Mouse (Mus musculus): ENCODE measurements around the gene Leng8. TPM values are rescaled to one million over a fixed set of nuclear protein-coding genes. Genes with fewer than 3 reads are reported as not detected.

Gene Leng8
- polyA plus RNA-seq, 1 experiment from 2014 or later = 62.2 TPM

DNA sequence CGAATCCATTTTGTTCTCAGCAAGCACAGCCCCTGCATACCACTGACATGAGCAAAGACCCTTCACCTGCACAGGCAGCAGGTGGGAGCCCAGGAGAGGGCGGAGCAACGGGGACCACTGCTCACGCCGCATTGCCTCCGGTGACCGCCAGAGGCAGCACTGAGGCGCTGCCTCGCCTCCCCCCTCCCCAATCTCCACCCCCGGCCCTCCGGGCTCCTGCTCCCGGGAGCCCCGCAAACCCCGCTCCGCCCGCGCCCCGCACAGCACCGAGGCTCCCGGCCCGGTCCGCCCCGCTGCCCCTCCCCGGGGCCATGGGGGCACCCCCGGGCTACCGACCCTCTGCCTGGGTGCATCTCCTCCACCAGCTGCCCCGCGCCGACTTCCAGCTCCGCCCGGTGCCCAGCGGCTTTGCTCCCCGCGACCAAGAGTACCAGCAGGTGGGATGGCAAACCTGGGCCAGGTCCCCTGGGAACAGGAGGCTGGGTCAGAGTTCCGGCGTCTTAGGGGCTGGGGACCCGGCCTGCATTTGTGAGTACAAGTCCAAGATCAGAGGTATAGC is 17.4 kb upstream of the Leng8 start, which contains the start of gene Ttyh1:
Gene Ttyh1, plus strand, starts transcription at position 65 of the 559 bp plus-strand sequence.
- peak within 1 kb of the TSS; percentile 42 for H3K4me3 ChIP-seq (replicated peaks)
- no peak within 1 kb of the TSS for H3K27ac ChIP-seq

GRCm38 (mm10) chr7:4119976-4120921 is 16.6 kb upstream of the Leng8 start:
- Histone ChIP-seq H3K4me2 (peak overlapping the region; percentile 68), H3K27me3 (peaks cover 57% of the 10 kb centered on the region), H3K9ac (replicated peaks) (no peak overlapping the region), H3K36me3 (no peaks in the 10 kb centered on the region), H3K4me3 (replicated peaks) (peak overlapping the region; percentile 42; the same call in 1 of the 2 replicates), H3K9me3 (no peaks in the 10 kb centered on the region), H3K27ac (no peak overlapping the region), H3K4me1 (replicated peaks) (peaks cover 14% of the 10 kb centered on the region)
- ATAC-seq (ENCODE audit: insufficient number of reproducible peaks, insufficient read depth, low FRiP score, low TSS enrichment, low read depth) = no peak
- 18% methylated on average over 19 of the region's 19 CpGs for WGBS

More for the DNA sequence above, 17.4 kb upstream of the Leng8 start, which contains the start of gene Ttyh1:
- no peak for ATAC-seq (ENCODE audit: insufficient number of reproducible peaks, insufficient read depth, low FRiP score, low TSS enrichment, low read depth)
- Histone ChIP-seq H3K36me3 (no peaks in the 10 kb centered on the region), H3K4me2 (peak within 1 kb of the TSS; percentile 68), H3K4me1 (replicated peaks) (peaks cover 8% of the 10 kb centered on the region), H3K9ac (replicated peaks) (peak within 1 kb of the TSS; percentile 52), H3K27me3 (peaks cover 57% of the 10 kb centered on the region), H3K9me3 (no peaks in the 10 kb centered on the region)
- 2% methylated on average over 37 of the region's 37 CpGs for WGBS

DNA sequence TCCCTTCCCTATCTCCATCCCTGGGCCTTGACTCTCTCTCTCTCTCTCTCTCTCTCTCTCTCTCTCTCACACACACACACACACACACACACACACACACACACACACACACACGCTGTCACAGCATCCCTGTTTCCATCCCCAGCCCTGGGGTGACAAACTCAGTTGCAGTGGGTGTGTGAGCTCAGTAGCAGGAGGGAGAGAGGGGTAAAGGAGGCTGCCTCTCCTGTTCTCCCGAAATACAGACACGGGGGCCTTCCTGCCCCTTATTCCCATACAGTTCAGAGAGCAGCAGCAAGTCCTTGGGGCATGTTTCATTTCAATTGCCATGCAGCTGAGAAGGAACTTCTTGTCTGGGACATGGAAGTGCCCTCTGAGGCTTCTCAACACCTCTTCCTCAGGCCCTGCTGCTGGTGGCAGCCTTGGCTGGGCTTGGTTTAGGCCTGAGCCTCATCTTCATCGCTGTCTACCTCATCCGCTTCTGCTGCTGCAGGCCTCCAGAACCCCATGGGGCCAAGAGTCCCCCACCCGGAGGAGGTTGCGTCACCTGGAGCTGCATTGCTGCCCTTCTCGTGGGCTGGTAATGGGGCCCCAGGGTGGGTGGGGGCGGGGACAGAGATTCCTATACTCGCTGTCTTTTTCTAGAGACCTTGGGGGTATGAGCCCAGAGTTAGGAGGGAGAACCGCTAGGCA is 14.6 kb upstream of the Leng8 start:
- ATAC-seq (ENCODE audit: insufficient number of reproducible peaks, insufficient read depth, low FRiP score, low TSS enrichment, low read depth) = no peak
- no peak overlapping the region for H3K4me3 ChIP-seq (replicated peaks)
- no peak overlapping the region for H3K9ac ChIP-seq (replicated peaks)
- no peaks in the 10 kb centered on the region for H3K36me3 ChIP-seq
- peaks cover 61% of the 10 kb centered on the region for H3K27me3 ChIP-seq
- no peak overlapping the region for H3K4me2 ChIP-seq
- H3K4me1 ChIP-seq (replicated peaks) = peaks cover 14% of the 10 kb centered on the region
- 63% methylated on average over 11 of the region's 11 CpGs for WGBS
- no peaks in the 10 kb centered on the region for H3K9me3 ChIP-seq
- no peak overlapping the region for H3K27ac ChIP-seq

- no peaks in the 10 kb centered on the region for H3K36me3 ChIP-seq
- no peak overlapping the region for H3K27ac ChIP-seq
- ATAC-seq (ENCODE audit: insufficient number of reproducible peaks, insufficient read depth, low FRiP score, low TSS enrichment, low read depth) = no peak
- peaks cover 14% of the 10 kb centered on the region for H3K4me1 ChIP-seq (replicated peaks)
- H3K9me3 ChIP-seq = no peaks in the 10 kb centered on the region
- no peak overlapping the region for H3K4me2 ChIP-seq
- WGBS = 88% methylated on average over 10 of the region's 10 CpGs
- peaks cover 61% of the 10 kb centered on the region for H3K27me3 ChIP-seq
- no peak overlapping the region for H3K9ac ChIP-seq (replicated peaks)
- H3K4me3 ChIP-seq (replicated peaks) = no peak overlapping the region
These were observed 14.1 kb upstream of the Leng8 start for GRCm38 (mm10) chr7:4122783-4123182.

DNA sequence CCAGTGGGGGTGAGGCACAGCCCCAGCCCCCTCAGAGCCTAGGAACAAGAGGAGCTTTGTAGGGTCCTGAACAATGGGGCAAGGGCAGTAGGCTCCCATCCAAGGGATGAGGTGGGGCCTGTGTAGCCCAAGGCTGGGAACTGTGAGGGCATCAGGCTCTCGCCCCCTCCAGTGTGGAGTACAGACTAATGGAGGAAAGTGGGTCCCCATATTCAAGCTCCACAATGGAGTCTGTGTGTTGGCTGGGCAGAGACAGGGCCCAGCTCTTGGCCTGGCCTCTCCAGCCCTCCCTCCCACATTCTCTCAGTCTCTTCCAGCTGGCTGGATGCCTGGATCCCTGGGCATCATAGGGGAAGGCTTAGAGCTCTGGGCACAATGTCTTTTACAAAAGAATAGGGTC is 13.1 kb upstream of the Leng8 start:
- Histone ChIP-seq H3K36me3 (no peaks in the 10 kb centered on the region), H3K4me3 (replicated peaks) (no peak overlapping the region), H3K9ac (replicated peaks) (no peak overlapping the region), H3K27me3 (peaks cover 54% of the 10 kb centered on the region), H3K9me3 (no peaks in the 10 kb centered on the region), H3K4me1 (replicated peaks) (peaks cover 14% of the 10 kb centered on the region), H3K27ac (no peak overlapping the region), H3K4me2 (no peak overlapping the region)
- 90% methylated on average over 1 of the region's 1 CpGs for WGBS
- ATAC-seq (ENCODE audit: insufficient number of reproducible peaks, insufficient read depth, low FRiP score, low TSS enrichment, low read depth) = peak; percentile 43; the same call in 1 of the 2 replicates

GRCm38 (mm10) chr7:4124315-4124759 is 12.5 kb upstream of the Leng8 start:
- Histone ChIP-seq H3K27ac (no peak overlapping the region), H3K9me3 (no peaks in the 10 kb centered on the region), H3K4me2 (peak overlapping the region; percentile 52), H3K27me3 (peaks cover 48% of the 10 kb centered on the region), H3K4me1 (replicated peaks) (peaks cover 12% of the 10 kb centered on the region), H3K4me3 (replicated peaks) (peak overlapping the region; percentile 22), H3K36me3 (no peaks in the 10 kb centered on the region), H3K9ac (replicated peaks) (no peak overlapping the region)
- ATAC-seq (ENCODE audit: insufficient number of reproducible peaks, insufficient read depth, low FRiP score, low TSS enrichment, low read depth) = no peak; the same call in 1 of the 2 replicates
- under 1% methylated on average over 10 of the region's 10 CpGs for WGBS

DNA sequence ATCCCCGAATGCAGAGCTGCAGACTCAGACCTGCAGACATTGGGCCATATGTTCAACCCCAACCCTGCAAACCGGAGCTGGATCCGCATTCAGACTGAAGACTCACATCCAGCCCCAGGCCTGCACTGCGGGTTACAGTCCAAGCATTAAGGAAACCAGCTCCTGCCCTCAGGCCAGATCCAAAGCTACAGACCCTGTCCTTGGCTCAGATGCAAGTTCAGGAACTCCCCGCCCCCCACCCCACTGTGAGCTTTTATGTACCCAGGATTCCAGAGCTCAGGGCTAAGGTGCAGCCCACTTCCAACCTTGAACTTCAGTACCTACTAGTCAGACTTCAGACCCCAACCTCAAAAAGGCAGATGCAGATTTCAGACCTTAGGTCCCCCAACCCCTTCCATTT is 12.0 kb upstream of the Leng8 start:
- peaks cover 9% of the 10 kb centered on the region for H3K4me1 ChIP-seq (replicated peaks)
- H3K4me3 ChIP-seq (replicated peaks) = no peak overlapping the region
- no peak overlapping the region for H3K9ac ChIP-seq (replicated peaks)
- H3K9me3 ChIP-seq = no peaks in the 10 kb centered on the region
- no peak overlapping the region for H3K27ac ChIP-seq
- WGBS = 16% methylated on average over 5 of the region's 5 CpGs
- H3K27me3 ChIP-seq = peaks cover 43% of the 10 kb centered on the region
- ATAC-seq (ENCODE audit: insufficient number of reproducible peaks, insufficient read depth, low FRiP score, low TSS enrichment, low read depth) = no peak
- no peaks in the 10 kb centered on the region for H3K36me3 ChIP-seq
- peak overlapping the region; percentile 52 for H3K4me2 ChIP-seq

DNA sequence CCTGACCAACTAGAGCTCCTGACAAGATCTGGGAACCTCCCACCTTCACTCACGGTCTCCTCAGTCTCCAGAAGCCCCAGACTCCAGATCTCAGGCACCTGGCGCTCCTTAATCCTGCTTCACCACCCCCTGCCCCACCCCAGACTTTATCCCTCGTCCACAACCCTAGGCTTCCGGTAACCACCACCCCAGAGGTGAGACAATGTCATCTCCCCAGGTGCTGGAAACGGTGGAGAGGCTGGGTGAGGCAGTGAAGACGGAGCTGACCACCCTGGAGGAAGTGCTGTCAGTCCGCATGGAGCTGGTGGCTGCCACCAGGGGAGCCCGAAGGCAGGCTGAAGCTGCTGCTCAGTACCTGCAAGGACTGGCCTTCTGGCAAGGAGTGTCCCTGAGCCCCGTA is 11.5 kb upstream of the Leng8 start:
- peaks cover 9% of the 10 kb centered on the region for H3K4me1 ChIP-seq (replicated peaks)
- H3K9ac ChIP-seq (replicated peaks) = no peak overlapping the region
- H3K9me3 ChIP-seq = no peaks in the 10 kb centered on the region
- 25% methylated on average over 9 of the region's 9 CpGs for WGBS
- no peak for ATAC-seq (ENCODE audit: insufficient number of reproducible peaks, insufficient read depth, low FRiP score, low TSS enrichment, low read depth)
- no peak overlapping the region for H3K4me2 ChIP-seq
- peaks cover 38% of the 10 kb centered on the region for H3K27me3 ChIP-seq
- no peaks in the 10 kb centered on the region for H3K36me3 ChIP-seq
- no peak overlapping the region for H3K27ac ChIP-seq
- no peak overlapping the region for H3K4me3 ChIP-seq (replicated peaks)

- Histone ChIP-seq H3K9ac (replicated peaks) (no peak overlapping the region), H3K9me3 (no peaks in the 10 kb centered on the region), H3K27me3 (peaks cover 20% of the 10 kb centered on the region), H3K27ac (no peak overlapping the region), H3K4me1 (replicated peaks) (peaks cover 14% of the 10 kb centered on the region), H3K4me3 (replicated peaks) (no peak overlapping the region), H3K36me3 (no peaks in the 10 kb centered on the region), H3K4me2 (no peak overlapping the region)
- 87% methylated on average over 11 of the region's 11 CpGs for WGBS
- no peak for ATAC-seq (ENCODE audit: insufficient number of reproducible peaks, insufficient read depth, low FRiP score, low TSS enrichment, low read depth)
These were observed 9.7 kb upstream of the Leng8 start for GRCm38 (mm10) chr7:4126992-4127785.

GRCm38 (mm10) chr7:4127894-4128293 is 8.9 kb upstream of the Leng8 start:
- Histone ChIP-seq H3K27ac (no peak overlapping the region), H3K27me3 (peaks cover 13% of the 10 kb centered on the region), H3K9me3 (no peaks in the 10 kb centered on the region), H3K4me1 (replicated peaks) (peaks cover 14% of the 10 kb centered on the region), H3K4me3 (replicated peaks) (no peak overlapping the region), H3K9ac (replicated peaks) (no peak overlapping the region), H3K4me2 (no peak overlapping the region), H3K36me3 (no peaks in the 10 kb centered on the region)
- 90% methylated on average over 4 of the region's 4 CpGs for WGBS
- ATAC-seq (ENCODE audit: insufficient number of reproducible peaks, insufficient read depth, low FRiP score, low TSS enrichment, low read depth) = no peak
